26 mouse cellular contexts compared by ENCODE assay signal in the genomic region with DNA sequence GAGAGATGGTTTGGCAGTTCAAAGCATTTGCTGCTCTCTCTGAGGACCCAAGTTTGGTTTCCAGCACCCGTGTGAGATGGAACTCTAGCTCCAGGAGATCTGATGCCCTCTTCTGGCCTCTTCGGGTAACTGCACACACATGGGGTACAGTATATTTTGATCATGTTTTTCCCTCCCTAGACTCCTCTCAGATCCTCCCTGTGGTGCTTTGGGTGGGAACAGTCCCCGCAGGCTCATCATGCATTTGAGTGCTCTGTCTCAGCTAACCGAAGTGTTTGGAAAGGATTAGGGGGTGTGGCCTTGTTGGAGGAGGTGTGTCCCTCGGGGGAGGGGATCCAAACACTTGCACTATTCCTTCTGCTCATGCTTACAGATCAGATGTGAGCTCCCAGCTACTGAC. TPM values are rescaled to one million over a fixed set of nuclear protein-coding genes. Genes with fewer than 3 reads are reported as not detected.
"Had no signal": no experiment of that assay in that cellular context is flagged by ENCODE, and none has a peak within 500 bp of the region (broad histone marks: within the 10 kb centered on the region; RNA-seq: fewer than 3 reads in every experiment).

No protein-coding gene starts in this region.

- H3K9ac ChIP-seq: limb, embryonic 12.5 days; limb, embryonic 15.5 days; liver, embryonic 15.5 days; midbrain, embryonic 12.5 days; midbrain, embryonic 15.5 days; neural tube, embryonic 12.5 days; neural tube, embryonic 15.5 days; stomach, embryonic 15.5 days had no signal

- ATAC-seq: intestine, embryonic 16.5 days; midbrain, embryonic 15.5 days had no signal

- H3K27ac ChIP-seq: limb, embryonic 12.5 days; limb, embryonic 15.5 days; liver, embryonic 15.5 days; macrophage; midbrain, embryonic 12.5 days; midbrain, embryonic 15.5 days; neural tube, embryonic 12.5 days; neural tube, embryonic 15.5 days; stomach, embryonic 15.5 days had no signal

- H3K36me3 ChIP-seq: limb, embryonic 12.5 days; limb, embryonic 15.5 days; liver, embryonic 15.5 days; midbrain, embryonic 12.5 days; midbrain, embryonic 15.5 days; neural tube, embryonic 12.5 days; neural tube, embryonic 15.5 days; stomach, embryonic 15.5 days had no signal

- H3K4me2 ChIP-seq: limb, embryonic 12.5 days; limb, embryonic 15.5 days; liver, embryonic 11.5 days; liver, embryonic 15.5 days; midbrain, embryonic 12.5 days; midbrain, embryonic 15.5 days; neural tube, embryonic 12.5 days; neural tube, embryonic 15.5 days; stomach, embryonic 15.5 days had no signal

- H3K4me3 ChIP-seq: limb, embryonic 12.5 days; limb, embryonic 15.5 days; liver, embryonic 15.5 days; midbrain, embryonic 12.5 days; midbrain, embryonic 15.5 days; neural tube, embryonic 12.5 days; neural tube, embryonic 15.5 days; stomach, embryonic 15.5 days had no signal

- DNase-seq: kidney, adult 2 months; kidney, postnatal 10 days; kidney, postnatal 36 days; left cerebral cortex, postnatal 4 days; lung, adult 2 months; lung, postnatal 14 days; right cerebral cortex, adult 18-20 months; right cerebral cortex, postnatal 14 days; right cerebral cortex, postnatal 4 days; spleen, adult 18-20 months; thymus, postnatal 25 days had no signal

- H3K27me3 ChIP-seq: limb, embryonic 12.5 days; limb, embryonic 15.5 days; liver, embryonic 15.5 days; midbrain, embryonic 12.5 days; midbrain, embryonic 15.5 days; neural tube, embryonic 12.5 days; neural tube, embryonic 15.5 days; stomach, embryonic 15.5 days had no signal

- H3K9me3 ChIP-seq: limb, embryonic 15.5 days; liver, embryonic 15.5 days; midbrain, embryonic 12.5 days; midbrain, embryonic 15.5 days; neural tube, embryonic 15.5 days; stomach, embryonic 15.5 days had no signal

- H3K4me1 ChIP-seq: limb, embryonic 12.5 days; limb, embryonic 15.5 days; liver, embryonic 15.5 days; midbrain, embryonic 12.5 days; midbrain, embryonic 15.5 days; neural tube, embryonic 12.5 days; neural tube, embryonic 15.5 days; stomach, embryonic 15.5 days had no signal

RNA-seq across cellular contexts. Expression of a gene that starts 43.9 kb away (rescaled TPM):
- total RNA-seq: layer of hippocampus, adult 18-20 months; layer of hippocampus, postnatal 14 days; left cerebral cortex, postnatal 4 days; megakaryocyte, adult 5-6 weeks had no signal
- polyA plus RNA-seq: kidney, adult 2 months; limb, embryonic 12.5 days; liver, embryonic 11.5 days; liver, embryonic 15.5 days; macrophage; midbrain, embryonic 12.5 days; midbrain, embryonic 15.5 days; neural tube, embryonic 12.5 days; neural tube, embryonic 15.5 days; thymus, postnatal 0 days had no signal
